Mouse (Mus musculus): ENCODE data around the gene 4933415A04Rik. TPM values are rescaled to one million over a fixed set of nuclear protein-coding genes. Genes with fewer than 3 reads are reported as not detected.

4933415A04Rik gene
- polyA plus RNA-seq, 1 experiment from 2014 or later = 6.5 TPM

DNA sequence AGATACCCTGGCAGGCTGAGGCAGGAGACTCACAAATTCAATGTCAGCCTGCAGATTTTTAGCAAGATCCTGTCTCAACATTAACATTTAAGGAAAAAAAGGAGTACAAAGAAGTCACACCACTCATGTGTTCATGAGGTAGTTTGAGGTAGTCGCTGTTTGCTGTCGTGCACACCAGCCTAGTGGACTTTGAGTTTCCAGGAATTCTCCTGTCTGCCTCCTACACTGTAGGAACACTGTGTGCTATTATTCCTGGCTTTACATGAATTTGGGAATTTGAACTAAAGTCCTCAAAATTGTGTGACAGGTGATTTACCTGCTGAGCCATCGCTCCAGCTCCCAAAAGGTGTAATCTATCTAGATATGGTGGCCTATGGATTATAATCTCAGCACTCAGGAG is 51.6 kb downstream of the 4933415A04Rik start:
- ATAC-seq (replicated peaks; ENCODE audit: insufficient number of reproducible peaks, low FRiP score, low TSS enrichment, low read depth) (no peak), DNase-seq (ENCODE audit: low spot score) (no peak)
- H3K9me3 ChIP-seq (replicated peaks; ENCODE audit: control insufficient read depth, low read length) = no peaks in the 10 kb centered on the region
- no peaks in the 10 kb centered on the region for H3K27me3 ChIP-seq (ENCODE audit: control insufficient read depth, insufficient read depth, low read length)
- no peaks in the 10 kb centered on the region for H3K36me3 ChIP-seq (replicated peaks; ENCODE audit: control insufficient read depth, insufficient read depth, low read depth, low read length)
- no peak overlapping the region for H3K4me2 ChIP-seq (ENCODE audit: low read depth, low read length)
- H3K27ac ChIP-seq (replicated peaks; ENCODE audit: low read depth, low read length) = no peak overlapping the region
- H3K4me3 ChIP-seq (ENCODE audit: low read depth, low read length) = no peak overlapping the region
- H3K9ac ChIP-seq (replicated peaks; ENCODE audit: low read length) = no peak overlapping the region
- H3K4me1 ChIP-seq (ENCODE audit: control insufficient read depth, insufficient read depth, low read length) = no peaks in the 10 kb centered on the region
- WGBS = 94% methylated on average over 3 of the region's 3 CpGs

Other genes with a start within 250 kb of the 4933415A04Rik start
- gene Pttg1, start 160.8 kb upstream of the 4933415A04Rik start, polyA plus RNA-seq (2014; fragmentation: Nextera tagmentation; extraction: Ambion mirVana) = 98.7 and 106 TPM in 2 replicates
- gene Slu7, start 153.3 kb upstream of the 4933415A04Rik start, polyA plus RNA-seq (2014; fragmentation: Nextera tagmentation; extraction: Ambion mirVana) = 62.2 and 68.5 TPM in 2 replicates
- 2.2 and 2.9 TPM in 2 replicates for gene C1qtnf2, start 112.8 kb upstream of the 4933415A04Rik start, polyA plus RNA-seq (2014; fragmentation: Nextera tagmentation; extraction: Ambion mirVana)
- 28.0 and 30.0 TPM in 2 replicates for gene Ccnjl, start 58.3 kb upstream of the 4933415A04Rik start, polyA plus RNA-seq (2014; fragmentation: Nextera tagmentation; extraction: Ambion mirVana)
- not detected in 2 replicates for gene Fabp6, start 14.5 kb downstream of the 4933415A04Rik start, polyA plus RNA-seq (2014; fragmentation: Nextera tagmentation; extraction: Ambion mirVana)
- 35.5 and 40.5 TPM in 2 replicates for gene Pwwp2a, start 95.0 kb downstream of the 4933415A04Rik start, polyA plus RNA-seq (2014; fragmentation: Nextera tagmentation; extraction: Ambion mirVana)
- gene Ttc1, start 161.0 kb downstream of the 4933415A04Rik start, polyA plus RNA-seq (2014; fragmentation: Nextera tagmentation; extraction: Ambion mirVana) = 82.9 and 83.4 TPM in 2 replicates